Mouse (Mus musculus): ENCODE data around the gene Nacc2. TPM values are rescaled to one million over a fixed set of nuclear protein-coding genes. Genes with fewer than 3 reads are reported as not detected.
A peak's percentile ranks its signal among the peaks of the same experiment; 100 is the strongest.

Gene Nacc2
- total RNA-seq, 1 experiment from 2014 or later = 1.4 TPM

DNA sequence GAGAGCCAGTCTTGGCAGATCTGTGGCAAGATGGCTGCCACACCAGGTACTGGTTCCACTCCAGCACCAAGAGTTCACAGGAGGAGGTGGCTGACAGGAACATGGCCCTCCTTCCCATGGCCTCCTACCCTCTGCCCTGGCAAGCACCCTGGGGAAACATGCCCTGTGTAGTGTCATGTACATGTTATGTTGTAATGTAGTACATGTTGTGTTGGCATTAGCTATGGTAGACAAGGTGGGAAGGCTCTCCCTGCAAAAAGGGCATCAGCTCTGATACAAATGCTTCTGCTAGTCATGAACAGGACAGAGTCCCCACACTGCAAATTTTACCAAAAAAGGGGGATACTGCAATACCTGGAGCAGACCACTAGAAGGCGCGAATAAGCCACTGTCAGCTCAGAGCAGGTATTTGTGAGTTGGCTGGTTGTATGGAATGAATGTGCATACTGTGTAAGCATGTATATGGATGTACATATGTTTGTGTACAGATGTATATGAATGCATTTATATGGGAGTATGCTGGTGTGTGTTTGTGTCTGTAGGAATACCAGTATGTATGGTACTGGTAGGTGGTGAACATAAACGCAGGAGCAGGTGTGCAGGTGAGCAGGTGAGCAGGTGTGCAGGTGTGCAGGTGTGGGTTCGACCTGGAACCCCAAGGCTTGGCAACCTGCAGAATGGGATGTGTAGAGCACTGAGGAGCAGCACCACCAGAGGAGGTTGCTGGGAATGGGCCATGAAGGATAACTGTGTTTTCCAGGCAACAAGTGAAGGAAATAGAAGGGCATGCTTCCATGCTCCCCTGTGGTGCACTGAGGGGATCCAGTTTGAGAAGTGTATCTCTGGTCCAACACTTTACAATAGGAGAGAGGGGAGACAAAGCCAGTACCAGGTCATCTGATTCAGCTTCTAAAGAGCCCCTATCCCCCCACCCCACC, 98.6 kb downstream of the Nacc2 start:
- ATAC-seq (replicated peaks; ENCODE audit: insufficient number of reproducible peaks, low FRiP score, low TSS enrichment, poor library complexity, severe bottlenecking) = no peak

DNA sequence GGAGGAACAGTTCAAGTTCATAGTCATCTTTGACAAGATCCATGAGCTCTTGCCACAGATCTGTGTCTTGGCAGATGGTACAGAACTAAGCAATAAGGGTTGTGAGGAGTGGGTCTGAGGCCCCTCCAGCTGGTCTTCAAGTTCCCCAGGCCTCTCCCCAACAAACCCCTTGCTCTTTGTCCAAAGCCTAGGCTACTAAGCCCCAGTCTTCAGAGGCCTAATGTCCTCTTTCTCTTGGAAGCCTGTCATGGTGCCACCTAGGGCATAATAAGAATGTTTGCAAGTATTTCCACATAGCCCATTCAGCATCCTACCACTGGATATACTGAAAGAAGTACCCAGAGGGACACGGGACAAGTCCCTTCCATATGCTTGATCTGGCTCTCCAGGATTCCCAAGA, 100.4 kb downstream of the Nacc2 start:
- ATAC-seq (replicated peaks; ENCODE audit: insufficient number of reproducible peaks, low FRiP score, low TSS enrichment, poor library complexity, severe bottlenecking) = no peak

DNA sequence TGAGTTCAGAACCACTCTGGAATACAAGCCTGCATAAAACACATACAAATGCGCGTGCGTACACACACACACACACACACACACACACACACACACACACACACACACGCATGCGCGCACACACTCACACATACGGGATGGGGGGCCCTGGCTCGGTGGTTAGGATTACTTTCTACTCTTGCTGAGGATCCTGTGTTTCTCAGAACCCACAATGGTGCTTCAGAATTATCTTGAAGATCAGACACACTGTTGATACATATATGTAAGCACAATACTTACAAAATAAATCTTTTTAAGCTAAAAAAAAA, 100.8 kb downstream of the Nacc2 start:
- ATAC-seq (replicated peaks; ENCODE audit: insufficient number of reproducible peaks, low FRiP score, low TSS enrichment, poor library complexity, severe bottlenecking) = no peak

DNA sequence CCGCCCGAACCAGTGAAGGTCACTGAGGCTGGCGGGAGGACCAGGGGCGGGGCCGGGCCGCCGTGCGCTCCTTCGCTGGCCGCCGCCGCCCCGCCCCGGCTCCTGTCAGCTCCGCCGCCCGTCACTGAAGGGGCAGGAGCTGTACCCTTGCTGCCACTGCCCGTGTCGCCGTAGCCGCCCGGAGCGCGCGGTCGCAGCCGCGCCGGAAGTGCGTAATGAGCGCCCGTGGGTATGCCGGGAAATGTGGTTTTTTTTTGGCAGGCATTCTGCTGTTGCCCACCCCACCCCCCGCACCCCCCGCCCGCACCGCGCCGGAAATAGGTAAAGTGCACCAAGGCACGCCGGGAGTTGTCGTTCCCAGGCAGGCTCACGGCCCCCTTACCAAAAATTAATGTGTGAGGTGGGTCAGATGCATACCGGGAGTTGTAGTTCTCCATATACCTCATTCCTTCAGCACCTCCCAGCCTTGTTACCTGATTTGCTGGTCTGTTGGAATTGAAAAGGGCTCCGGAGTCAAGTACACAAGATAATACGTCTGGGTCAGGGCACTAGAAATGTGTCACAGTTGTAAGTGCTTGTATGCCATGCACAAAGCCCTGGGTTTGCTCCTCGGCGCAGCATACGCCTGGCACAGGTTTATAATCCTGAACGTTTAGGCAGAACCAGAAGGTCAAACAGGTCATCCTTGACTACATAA, 101.3 kb downstream of the Nacc2 start, which contains the start of gene Ubac1:
TSS of gene Ubac1 (minus strand) at position 187 of the 697 bp plus-strand sequence.
- ATAC-seq (replicated peaks; ENCODE audit: insufficient number of reproducible peaks, low FRiP score, low TSS enrichment, poor library complexity, severe bottlenecking) = peak; percentile 71

DNA sequence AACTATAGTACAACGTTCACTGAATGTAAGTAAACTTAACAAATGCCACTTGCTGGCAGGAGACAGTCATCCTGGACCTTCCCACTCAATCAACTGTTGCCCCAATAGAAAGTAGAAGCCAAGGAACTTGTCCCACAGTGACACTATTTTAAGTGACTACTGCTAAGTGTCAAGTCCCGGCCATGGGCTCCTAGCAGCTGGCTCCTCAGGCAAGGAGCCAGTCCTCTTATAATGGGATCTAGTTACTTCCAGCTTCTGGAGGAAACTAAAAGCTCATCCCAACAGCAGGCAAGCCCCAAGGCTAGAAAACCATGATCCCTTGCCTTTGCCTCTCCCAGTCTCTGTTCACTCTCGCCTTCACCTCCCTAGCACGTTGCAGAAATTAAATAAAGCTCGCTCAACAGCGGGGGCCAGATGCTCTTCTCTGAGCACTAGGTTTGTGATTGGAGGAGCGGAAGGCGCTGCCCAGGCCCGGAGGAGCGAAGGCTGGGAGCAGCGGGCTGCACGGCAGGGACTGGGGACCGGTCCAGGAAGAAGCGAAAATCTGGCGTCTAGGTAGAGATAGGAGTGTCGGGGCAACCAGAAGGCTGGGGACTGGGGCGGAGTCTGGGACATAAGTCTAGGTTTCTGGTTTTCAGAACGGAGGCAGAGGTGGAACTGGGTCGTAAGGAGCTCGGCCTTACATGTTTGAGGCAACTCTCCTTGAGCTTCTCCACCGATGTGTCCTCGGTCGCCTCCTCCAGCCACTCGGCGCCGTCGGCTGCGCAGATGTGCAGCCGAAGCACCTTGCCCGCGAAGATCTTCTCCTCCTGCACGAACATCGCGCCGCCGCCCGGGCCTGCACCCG, 102.1 kb downstream of the Nacc2 start:
- ATAC-seq (replicated peaks; ENCODE audit: insufficient number of reproducible peaks, low FRiP score, low TSS enrichment, poor library complexity, severe bottlenecking) = peak; percentile 16; the same call in 1 of the 2 replicates

DNA sequence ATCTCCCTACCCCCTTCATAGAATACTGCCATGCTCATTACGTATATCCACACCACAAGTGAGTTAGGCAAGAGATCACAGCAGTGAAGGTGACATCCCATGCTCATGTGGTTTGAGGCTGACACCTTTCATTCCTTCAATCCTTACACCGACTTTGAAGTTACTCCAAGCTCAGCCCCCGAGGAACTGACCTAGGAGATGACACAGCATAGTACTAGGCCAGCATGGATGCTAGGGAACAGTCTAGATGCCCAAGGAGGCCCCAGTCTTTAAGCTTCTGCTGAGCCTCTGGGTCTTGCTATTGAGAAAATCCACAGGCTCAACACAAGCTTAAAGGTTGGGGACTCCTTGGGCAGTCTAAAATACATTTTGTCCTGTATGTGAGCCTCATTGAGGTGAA, 103.1 kb downstream of the Nacc2 start:
- no peak for ATAC-seq (replicated peaks; ENCODE audit: insufficient number of reproducible peaks, low FRiP score, low TSS enrichment, poor library complexity, severe bottlenecking)

DNA sequence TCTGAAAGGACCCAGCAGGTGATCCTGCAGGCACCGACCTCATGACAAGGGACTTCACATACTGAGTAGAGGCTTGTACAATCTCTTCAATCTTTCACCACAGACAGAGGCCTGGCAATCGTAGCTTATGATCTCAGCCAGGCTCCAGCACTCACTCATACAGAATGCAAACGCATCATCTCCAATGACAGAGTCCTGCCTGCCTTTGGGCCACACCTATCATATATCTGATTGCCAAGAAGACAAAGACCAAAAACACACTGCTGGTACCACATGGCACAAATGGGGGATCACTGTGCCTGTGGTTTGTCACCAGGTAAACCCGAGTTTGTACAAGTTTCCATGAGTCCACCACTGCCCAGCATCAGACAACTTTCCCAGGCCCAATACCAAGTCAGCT, 105.7 kb downstream of the Nacc2 start:
- ATAC-seq (replicated peaks; ENCODE audit: insufficient number of reproducible peaks, low FRiP score, low TSS enrichment, poor library complexity, severe bottlenecking) = no peak

DNA sequence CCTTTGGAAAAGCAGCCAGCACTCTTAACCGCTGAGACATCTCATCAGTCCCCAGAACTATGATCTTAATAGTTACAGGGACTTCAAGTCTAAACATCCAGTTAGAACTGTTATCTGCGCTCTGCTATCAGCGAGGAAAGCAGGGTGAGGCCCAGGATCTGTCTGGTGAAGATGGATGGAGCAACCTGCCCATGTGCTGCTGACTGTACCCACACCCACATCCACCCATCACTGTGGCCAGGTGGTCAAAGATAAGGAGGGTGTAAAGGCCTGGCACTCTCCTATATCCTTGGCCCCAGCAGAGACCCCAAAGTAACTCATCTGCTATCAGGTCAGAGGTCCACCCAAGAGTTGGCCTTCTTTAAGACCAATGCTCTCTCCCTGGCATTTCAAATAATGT, 109.3 kb downstream of the Nacc2 start:
- ATAC-seq (replicated peaks; ENCODE audit: insufficient number of reproducible peaks, low FRiP score, low TSS enrichment, poor library complexity, severe bottlenecking) = no peak

DNA sequence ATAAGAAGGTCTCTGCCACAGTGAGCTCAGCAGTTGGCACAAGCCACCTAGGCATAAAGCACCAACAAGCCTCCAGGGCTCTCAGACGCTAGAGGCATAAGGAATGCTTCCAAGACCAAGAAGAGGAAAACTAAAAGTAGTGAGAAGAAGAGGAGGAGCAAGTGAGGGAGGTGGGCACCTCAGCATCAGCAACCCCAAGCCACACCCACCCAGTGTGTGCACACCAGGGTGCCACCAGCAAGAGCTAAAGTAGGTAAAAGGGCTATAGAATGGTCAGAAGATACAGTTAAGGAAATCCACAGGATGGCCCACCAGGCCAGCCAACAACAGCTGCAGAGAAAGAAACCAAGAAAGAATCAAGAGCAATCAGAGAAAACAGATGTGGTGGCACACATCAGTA, 111.6 kb downstream of the Nacc2 start:
- ATAC-seq (replicated peaks; ENCODE audit: insufficient number of reproducible peaks, low FRiP score, low TSS enrichment, poor library complexity, severe bottlenecking) = no peak

Other genes with a start within 250 kb of the Nacc2 start
- 6.8 to 26.4 TPM (median 13.4 TPM) in 3 replicates for gene Camsap1, start 139.9 kb downstream of the Nacc2 start, total RNA-seq (2017)
- 29.9 to 55.6 TPM (median 51.8 TPM) in 3 replicates for gene Ubac1, start 101.5 kb downstream of the Nacc2 start, total RNA-seq (2017)
- not detected in 3 replicates for gene Lhx3, start 85.1 kb upstream of the Nacc2 start, total RNA-seq (2017)
- gene Qsox2, start 114.3 kb upstream of the Nacc2 start, total RNA-seq (2017) = 2.8 to 5.5 TPM (median 3.6 TPM) in 3 replicates
- not detected in 3 replicates for gene Ccdc187, start 171.3 kb upstream of the Nacc2 start, total RNA-seq (2017)
- 10.2 to 26.9 TPM (median 12.7 TPM) in 3 replicates for gene Gpsm1, start 192.3 kb upstream of the Nacc2 start, total RNA-seq (2017)
- gene Dnlz, start 228.9 kb upstream of the Nacc2 start, total RNA-seq (2017) = 3.4 to 8.6 TPM (median 3.7 TPM) in 3 replicates
- 82.3 to 116 TPM (median 106 TPM) in 3 replicates for gene Card9, start 237.7 kb upstream of the Nacc2 start, total RNA-seq (2017)

Data from monocyte, adult 5-6 weeks (primary cell).